Mouse (Mus musculus) bone marrow, adult 2 months (tissue): ENCODE results near the gene Sh3bp1. TPM values are rescaled to one million over a fixed set of nuclear protein-coding genes. Genes with fewer than 3 reads are reported as not detected.

ENCODE experiments used
- H3K27ac ChIP-seq: fragments of 200-500 bp; 2 replicates; pipeline ENCODE4 v1.5.1; 2012; ENCODE audit warnings: low read depth, mild to moderate bottlenecking, control low read depth, inconsistent platforms, low read length; ENCODE audit not compliant: control insufficient read depth, poor library complexity, insufficient read depth
- H3K4me1 ChIP-seq: fragments of 200-500 bp; 2 replicates; pipeline ENCODE4 v1.6.1; 2011; ENCODE audit warnings: low read length; ENCODE audit not compliant: control insufficient read depth, insufficient read depth
- H3K4me3 ChIP-seq: fragments of 200-500 bp; replicated peaks from 2 replicates; pipeline ENCODE3; 2011; ENCODE audit warnings: mild to moderate bottlenecking, low read depth, low read length, control low read depth; ENCODE audit not compliant: control insufficient read depth
- CTCF ChIP-seq: fragments of 200-500 bp; IDR thresholded peaks from 2 replicates; pipeline ENCODE4 v1.5.1; 2011; ENCODE audit warnings: low read length, control low read depth; ENCODE audit not compliant: control insufficient read depth, insufficient read depth
- POLR2A ChIP-seq: fragments of 200-500 bp; IDR thresholded peaks from 2 replicates; pipeline ENCODE4 v1.6.1; 2011; ENCODE audit warnings: low read depth, mild to moderate bottlenecking, control low read depth, low read length, borderline replicate concordance; ENCODE audit not compliant: control insufficient read depth
- WGBS: fragments of 180-500 bp; shearing (Covaris S2); methylation state at CpG from one replicate; pipeline ENCODE4 v1.1.7; 2018; 5-methylcytosine and 5-hydroxymethylcytosine counted together
- polyA plus RNA-seq: library from polyadenylated mRNA; stranded (reverse); fragments of >200 nt; gene quantifications from 2 replicates; pipeline ENCODE4 v1.2.4, GENCODE M21; 2011; ENCODE audit warnings: low replicate concordance; ENCODE audit not compliant: missing spikeins, insufficient read depth, insufficient read length

The Sh3bp1 gene
- polyA plus RNA-seq, 1 experiment, result 63.2 TPM

DNA sequence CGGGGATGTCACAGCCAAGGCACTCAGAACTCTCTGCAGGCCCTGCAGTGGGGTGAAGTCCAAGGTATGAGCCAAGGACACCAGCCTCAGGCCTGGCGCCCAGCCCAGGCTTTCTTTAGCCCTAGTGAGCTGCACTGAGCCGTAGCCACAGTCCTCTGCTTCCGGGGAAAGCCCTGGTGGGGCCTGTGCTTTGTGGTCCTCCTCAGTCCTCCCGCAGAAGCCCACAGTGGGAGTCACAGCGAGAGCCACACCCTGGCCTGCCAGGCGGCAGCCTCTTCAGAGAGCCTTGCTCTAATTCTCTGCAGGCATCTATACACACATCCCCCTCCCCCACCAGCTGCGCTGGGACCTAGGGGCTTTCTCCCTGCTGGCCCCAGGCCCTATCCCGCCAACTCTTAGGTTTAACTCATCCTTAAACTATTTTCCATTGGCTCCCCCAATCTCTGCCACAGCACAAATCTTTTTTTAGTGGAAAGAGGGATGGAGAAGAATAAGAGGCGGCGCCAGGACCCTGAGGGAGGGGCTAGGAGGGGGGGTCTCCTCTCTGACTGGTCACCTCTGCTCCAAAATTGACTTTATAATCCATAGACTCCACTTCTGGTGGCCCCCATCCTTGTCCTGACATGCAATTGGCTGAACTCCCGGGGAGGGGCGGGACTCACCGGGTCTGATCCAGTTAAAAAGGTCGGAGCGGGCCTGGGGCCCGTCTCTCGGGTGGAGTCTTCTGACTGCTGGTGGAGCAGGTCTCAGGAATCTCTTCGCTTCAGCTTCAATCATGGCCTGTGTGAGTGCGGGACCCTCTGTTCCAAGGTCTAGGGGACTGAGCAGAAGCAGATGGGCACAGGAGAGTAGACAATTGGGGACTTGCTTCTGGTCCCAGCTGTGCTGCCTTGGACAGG, 26.7 kb downstream of the Sh3bp1 start, which contains the start of gene Lgals1:
Lgals1 (plus strand) TSS at position 705 of the 899 bp plus-strand sequence.
- Histone ChIP-seq H3K4me3 (peak within 1 kb of the TSS; percentile 65), H3K4me1 (peaks cover 10% of the 10 kb centered on the region), H3K27ac (peak within 1 kb of the TSS; percentile 85)
- TF ChIP-seq POLR2A, result peak; percentile 38; the same call in 1 of the 2 replicates
- no peak for TF ChIP-seq CTCF
- 10% methylated on average over 20 of the region's 20 CpGs for WGBS

DNA sequence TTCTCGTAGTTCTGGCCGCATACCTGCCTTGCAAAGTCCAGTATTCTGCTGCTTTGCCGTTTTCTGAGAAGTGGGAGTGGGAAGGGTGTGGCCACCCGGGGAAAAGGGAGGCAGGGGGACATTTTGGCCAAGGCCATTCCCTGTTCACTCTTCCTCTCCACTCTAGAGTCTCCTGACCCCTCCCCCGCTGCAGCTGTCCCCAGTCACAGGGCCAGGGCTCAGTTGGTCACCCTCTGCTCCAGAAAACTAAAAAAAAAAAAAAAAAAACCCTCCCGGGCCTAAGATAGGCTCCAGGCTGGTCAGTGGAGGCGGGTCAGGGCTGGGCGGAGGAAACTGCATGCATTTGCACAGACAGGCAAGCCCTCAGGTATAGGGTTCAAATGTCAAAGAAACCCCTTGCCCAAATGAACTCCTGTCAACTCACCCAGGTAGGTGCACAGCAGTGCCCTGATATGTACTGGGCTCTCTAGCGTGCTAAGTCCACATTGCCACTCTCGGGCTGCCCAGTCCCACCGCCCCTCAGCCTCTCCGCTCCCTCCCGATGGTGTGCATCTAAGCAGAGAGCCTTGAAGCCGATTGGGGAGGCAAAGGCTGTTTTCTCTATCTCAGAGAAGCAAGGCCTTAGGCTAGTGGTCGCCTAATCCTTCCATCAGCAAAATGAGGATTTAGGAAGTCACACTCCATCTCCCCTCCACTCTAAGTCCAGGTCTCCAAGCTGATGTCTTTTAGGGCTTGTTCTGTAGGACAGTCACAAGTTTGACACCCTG, 27.6 kb downstream of the Sh3bp1 start:
- H3K4me1 ChIP-seq, result peaks cover 10% of the 10 kb centered on the region
- TF ChIP-seq CTCF (no peak), POLR2A (no peak)
- peak overlapping the region; percentile 85 for H3K27ac ChIP-seq
- 15% methylated on average over 15 of the region's 15 CpGs for WGBS
- H3K4me3 ChIP-seq, result peak overlapping the region; percentile 65

GRCm38 (mm10) chr15:78927788-78928457, 28.4 kb downstream of the Sh3bp1 start:
- Histone ChIP-seq H3K27ac (peak overlapping the region; percentile 85), H3K4me1 (peaks cover 9% of the 10 kb centered on the region), H3K4me3 (peak overlapping the region; percentile 52)
- WGBS, result under 1% methylated on average over 35 of the region's 35 CpGs
- no peak for TF ChIP-seq CTCF
- TF ChIP-seq POLR2A, result peak; percentile 44; the same call in 1 of the 2 replicates

GRCm38 (mm10) chr15:78928539-78928938, 29.0 kb downstream of the Sh3bp1 start:
- H3K4me3 ChIP-seq, result no peak overlapping the region
- H3K4me1 ChIP-seq, result peaks cover 4% of the 10 kb centered on the region; the same call in 1 of the 2 replicates
- no peak for TF ChIP-seq POLR2A
- no peak for TF ChIP-seq CTCF
- no peak overlapping the region for H3K27ac ChIP-seq
- WGBS, result 44% methylated on average over 8 of the region's 8 CpGs

DNA sequence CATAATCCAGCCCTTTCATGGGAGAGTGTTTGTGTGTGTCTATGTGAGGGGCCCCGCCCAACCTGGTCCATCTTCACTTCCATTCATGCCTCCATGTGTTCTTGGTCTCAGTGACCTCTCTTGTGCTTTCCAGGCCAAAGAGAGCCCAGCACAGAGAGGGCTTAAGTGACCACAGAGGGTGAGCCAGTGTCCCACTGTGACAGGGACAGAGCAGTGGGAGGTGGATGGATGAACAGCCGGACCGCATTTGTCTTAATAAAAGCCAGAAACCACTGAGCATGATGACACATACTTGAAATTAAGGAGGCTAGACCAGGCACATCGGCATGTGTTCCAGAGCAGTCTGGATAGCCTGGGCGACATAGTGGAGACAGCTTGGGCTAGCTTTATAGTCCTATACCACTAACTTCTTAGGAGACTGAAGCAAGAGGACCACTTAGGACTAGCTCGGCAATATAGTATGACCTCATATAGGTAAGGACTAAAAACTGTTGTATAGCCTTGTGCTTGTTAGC, 30.7 kb downstream of the Sh3bp1 start:
- no peak overlapping the region for H3K27ac ChIP-seq
- WGBS, result 88% methylated on average over 6 of the region's 6 CpGs
- H3K4me3 ChIP-seq, result no peak overlapping the region
- peaks cover 2% of the 10 kb centered on the region; the same call in 1 of the 2 replicates for H3K4me1 ChIP-seq
- TF ChIP-seq CTCF (no peak), POLR2A (no peak)

DNA sequence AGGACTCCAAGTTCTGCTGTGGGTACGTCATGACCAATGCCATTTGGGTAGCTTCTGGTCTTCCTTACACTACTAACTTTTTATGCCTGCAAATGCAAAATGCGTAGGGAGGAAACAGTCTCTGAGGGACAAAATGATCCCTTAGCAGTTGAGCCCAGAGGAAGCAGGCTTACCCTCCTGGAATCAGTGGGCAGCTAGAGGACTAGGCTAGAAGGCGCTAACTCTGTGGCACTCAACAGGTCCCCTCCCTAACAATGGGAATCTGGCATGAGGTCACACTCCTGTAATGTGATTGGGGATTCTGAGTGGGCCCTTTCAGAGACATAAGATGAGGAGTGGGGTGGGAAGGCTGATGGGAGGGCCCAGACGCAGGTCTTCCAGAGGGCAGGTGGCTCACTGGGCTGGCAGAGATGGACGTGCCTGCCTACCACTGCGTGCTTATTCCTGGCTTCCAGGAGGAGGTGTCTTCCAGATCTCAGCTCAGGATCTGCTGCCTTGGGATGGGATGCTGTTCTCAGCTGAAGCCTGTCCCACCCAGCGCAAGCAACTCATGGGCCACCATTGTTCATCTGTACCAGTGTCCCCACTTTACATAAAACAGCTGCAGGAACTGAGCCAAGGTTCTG, 31.3 kb downstream of the Sh3bp1 start:
- no peak for TF ChIP-seq POLR2A
- no peak for TF ChIP-seq CTCF
- Histone ChIP-seq H3K27ac (no peak overlapping the region), H3K4me3 (no peak overlapping the region), H3K4me1 (peaks cover 2% of the 10 kb centered on the region; the same call in 1 of the 2 replicates)
- WGBS, result 89% methylated on average over 7 of the region's 7 CpGs

DNA sequence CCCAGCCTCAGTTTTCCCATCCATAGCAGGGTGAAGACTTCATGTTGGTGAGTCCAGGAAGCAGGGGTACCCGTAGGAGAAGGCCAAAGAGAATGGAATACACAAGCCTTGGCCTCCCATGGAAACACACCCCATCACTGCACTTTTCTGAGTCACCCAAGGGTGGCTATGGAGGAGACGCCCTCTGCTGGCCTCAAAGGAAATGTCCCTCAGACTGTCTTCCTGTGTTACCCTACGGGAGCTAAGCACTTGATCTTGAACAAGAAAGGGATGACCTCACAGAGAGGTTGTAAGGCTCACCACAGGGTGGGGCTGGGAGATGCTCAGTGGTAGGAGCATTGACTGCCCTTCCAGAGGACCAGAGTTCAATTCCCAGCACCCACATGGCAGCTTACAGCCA, 32.0 kb downstream of the Sh3bp1 start:
- no peak overlapping the region for H3K27ac ChIP-seq
- peaks cover 3% of the 10 kb centered on the region; the same call in 1 of the 2 replicates for H3K4me1 ChIP-seq
- TF ChIP-seq POLR2A, result no peak
- peak; percentile 86 for TF ChIP-seq CTCF
- 1% methylated on average over 3 of the region's 3 CpGs for WGBS
- H3K4me3 ChIP-seq, result no peak overlapping the region
